Mouse (Mus musculus): ENCODE measurements around the gene Pkp4.
"Not testable (repeated sequence)": the region's sequence is repeated elsewhere in the genome, so short reads cannot be mapped to it uniquely, and the experiment has no call there.

Gene Pkp4

GRCm38 (mm10) chr2:59378861-59379260, 218.2 kb downstream of the Pkp4 start:
- not testable (repeated sequence) for DNase-seq (ENCODE audit: extremely low spot score, low read depth, low spot score)

GRCm38 (mm10) chr2:59383231-59383630, 222.6 kb downstream of the Pkp4 start:
- DNase-seq (ENCODE audit: extremely low spot score, low read depth, low spot score): no peak

- no peak for DNase-seq (ENCODE audit: extremely low spot score, low read depth, low spot score)
These were observed 223.5 kb downstream of the Pkp4 start for GRCm38 (mm10) chr2:59383852-59384776.

GRCm38 (mm10) chr2:59385211-59385935, 224.7 kb downstream of the Pkp4 start:
- DNase-seq (ENCODE audit: extremely low spot score, low read depth, low spot score): no peak

- no peak for DNase-seq (ENCODE audit: extremely low spot score, low read depth, low spot score)
These were observed 229.3 kb downstream of the Pkp4 start for GRCm38 (mm10) chr2:59389971-59390370.

GRCm38 (mm10) chr2:59393177-59393576, 232.5 kb downstream of the Pkp4 start:
- DNase-seq (ENCODE audit: extremely low spot score, low read depth, low spot score): no peak

- no peak for DNase-seq (ENCODE audit: extremely low spot score, low read depth, low spot score)
These were observed 234.0 kb downstream of the Pkp4 start for GRCm38 (mm10) chr2:59394651-59395050.

GRCm38 (mm10) chr2:59395160-59395650, 234.6 kb downstream of the Pkp4 start:
- DNase-seq (ENCODE audit: extremely low spot score, low read depth, low spot score): not testable (repeated sequence)

GRCm38 (mm10) chr2:59396555-59396954, 235.9 kb downstream of the Pkp4 start:
- DNase-seq (ENCODE audit: extremely low spot score, low read depth, low spot score): no peak

- DNase-seq (ENCODE audit: extremely low spot score, low read depth, low spot score): no peak
These were observed 236.9 kb downstream of the Pkp4 start for GRCm38 (mm10) chr2:59397531-59397930.

GRCm38 (mm10) chr2:59400901-59401378, 240.3 kb downstream of the Pkp4 start:
- DNase-seq (ENCODE audit: extremely low spot score, low read depth, low spot score): no peak

GRCm38 (mm10) chr2:59401841-59402461, 241.3 kb downstream of the Pkp4 start:
- no peak for DNase-seq (ENCODE audit: extremely low spot score, low read depth, low spot score)

- no peak for DNase-seq (ENCODE audit: extremely low spot score, low read depth, low spot score)
These were observed 243.4 kb downstream of the Pkp4 start for GRCm38 (mm10) chr2:59404022-59404421.
